Mouse (Mus musculus): ENCODE measurements at regions not wholly inside any gene's neighbourhood (a gene's known extent, or its start where the extent isn't known, plus 50 kb on each side); places are given as distances from the start of the nearest gene placed in this dataset.

DNA sequence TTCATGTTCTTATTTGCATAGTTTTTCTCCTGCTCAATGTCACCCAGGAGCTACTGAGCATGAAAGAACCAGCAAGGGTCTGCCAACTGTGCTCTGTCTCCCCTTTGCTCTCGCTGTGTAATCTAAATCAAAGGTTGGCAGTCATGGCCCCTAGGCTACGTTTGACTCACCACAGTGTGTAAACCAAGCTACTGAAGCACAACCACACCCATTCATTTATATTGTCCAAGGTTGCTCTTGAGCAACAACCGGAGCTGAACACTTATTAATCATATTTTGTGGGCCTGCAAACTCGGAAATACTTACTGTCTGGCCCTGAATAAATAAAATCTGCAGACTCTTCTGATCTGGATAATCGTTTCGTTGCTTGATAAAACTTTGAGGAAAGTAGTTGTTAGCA is 826.3 kb downstream of the Efna5 start:
- TF ChIP-seq CTCF (IDR thresholded peaks at IDR 0.05; ENCODE audit: insufficient read depth, low read length), result no peak
- no peak for TF ChIP-seq POLR2A (IDR thresholded peaks at IDR 0.05; ENCODE audit: borderline replicate concordance, extremely low read depth, low read depth, low read length)
